Mouse (Mus musculus): Measurements from ENCODE around the gene Hist2h3c1. TPM values are rescaled to one million over a fixed set of nuclear protein-coding genes. Genes with fewer than 3 reads are reported as not detected.
"Not testable (repeated sequence)": the region's sequence is repeated elsewhere in the genome, so short reads cannot be mapped to it uniquely, and the experiment has no call there.

Hist2h3c1 gene
- not detected for total RNA-seq (2021)

- DNase-seq; intact Hi-C loops (cut with DNase I): not testable (repeated sequence)
These were observed at the start of gene Hist2h3c1 for GRCm38 (mm10) chr3:96246427-96246856. Gene Hist2h3c1 (plus strand): TSS chr3:96246685.

GRCm38 (mm10) chr3:96197129-96197749, 49.2 kb upstream of the Hist2h3c1 start:
- intact Hi-C loops (cut with DNase I), result no loop called here
- peak; percentile 85 for DNase-seq

DNA sequence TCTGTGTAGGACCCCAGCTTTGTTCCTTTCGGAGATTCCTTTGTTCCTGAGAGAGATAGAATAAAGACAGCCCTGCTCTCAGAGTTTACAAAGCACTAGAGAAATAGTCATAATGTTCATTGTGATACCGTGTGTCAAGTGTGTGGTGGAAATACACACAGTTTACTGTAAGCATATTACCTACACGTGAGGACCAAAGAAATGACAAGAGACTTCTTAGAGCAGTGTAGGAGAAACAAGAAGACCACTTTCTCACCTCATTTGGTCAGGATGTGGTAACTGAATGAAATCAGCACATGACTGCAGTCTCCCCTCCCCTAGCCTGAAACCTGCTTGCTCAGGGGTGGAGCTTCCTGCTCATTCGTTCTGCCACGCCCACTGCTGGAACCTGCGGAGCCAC, 48.3 kb upstream of the Hist2h3c1 start:
- intact Hi-C loops (cut with DNase I), result no loop called here

DNA sequence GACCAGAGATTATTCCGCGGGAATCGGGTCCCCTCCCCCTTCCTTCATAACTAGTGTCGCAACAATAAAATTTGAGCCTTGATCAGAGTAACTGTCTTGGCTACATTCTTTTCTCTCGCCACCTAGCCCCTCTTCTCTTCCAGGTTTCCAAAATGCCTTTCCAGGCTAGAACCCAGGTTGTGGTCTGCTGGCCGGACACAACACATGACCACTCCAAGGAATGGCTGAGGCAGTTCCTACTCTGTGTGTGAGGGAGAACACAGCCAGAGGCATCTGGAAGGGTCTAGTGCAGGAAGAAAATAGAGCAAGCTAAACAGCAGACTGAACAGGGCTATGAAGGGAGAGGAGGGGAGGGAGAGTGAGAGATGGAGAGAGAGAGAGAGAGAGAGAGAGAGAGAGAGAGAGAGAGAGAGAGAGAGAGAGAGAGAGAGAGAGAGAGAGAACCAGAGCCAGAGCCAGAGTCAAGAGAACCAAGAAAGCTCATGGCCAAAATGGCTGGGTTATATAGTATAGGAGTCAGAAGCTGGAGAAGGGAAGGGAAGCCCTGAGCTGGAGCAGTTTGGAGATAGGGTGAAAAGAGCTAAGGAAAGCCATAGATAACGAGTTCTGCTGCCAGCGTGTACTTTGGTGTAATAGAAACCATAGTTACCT, 47.8 kb upstream of the Hist2h3c1 start:
- intact Hi-C loops (cut with DNase I); DNase-seq: not testable (repeated sequence)

More for the DNA sequence above, 48.3 kb upstream of the Hist2h3c1 start:
- no peak for DNase-seq

DNA sequence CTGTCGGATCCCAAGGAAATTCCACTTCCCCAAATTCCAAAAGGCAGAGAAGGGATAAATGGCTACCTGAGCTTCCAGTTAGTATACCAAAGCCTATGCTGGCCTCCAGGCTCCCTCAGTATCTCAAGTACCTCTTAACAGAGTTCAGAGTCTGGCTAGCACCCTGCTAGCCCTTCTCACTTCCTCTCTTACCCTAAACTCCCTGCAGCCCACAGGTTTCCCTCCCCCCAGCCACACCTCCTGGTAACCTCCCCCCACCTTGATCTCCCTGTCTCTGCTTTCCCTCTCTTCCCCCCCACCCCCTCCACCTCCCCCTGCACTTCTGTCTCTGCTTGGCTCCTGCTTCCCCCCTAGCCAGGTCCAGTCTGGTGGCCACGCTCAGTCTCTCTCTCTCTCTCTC, 46.8 kb upstream of the Hist2h3c1 start:
- intact Hi-C loops (cut with DNase I), result no loop called here
- DNase-seq, result no peak

- intact Hi-C loops (cut with DNase I), result no loop called here
These were observed 38.7 kb upstream of the Hist2h3c1 start for GRCm38 (mm10) chr3:96207819-96208218.

GRCm38 (mm10) chr3:96209242-96209641, 37.2 kb upstream of the Hist2h3c1 start:
- intact Hi-C loops (cut with DNase I), result no loop called here
- no peak for DNase-seq

More at GRCm38 (mm10) chr3:96207819-96208218, 38.7 kb upstream of the Hist2h3c1 start:
- no peak for DNase-seq

DNA sequence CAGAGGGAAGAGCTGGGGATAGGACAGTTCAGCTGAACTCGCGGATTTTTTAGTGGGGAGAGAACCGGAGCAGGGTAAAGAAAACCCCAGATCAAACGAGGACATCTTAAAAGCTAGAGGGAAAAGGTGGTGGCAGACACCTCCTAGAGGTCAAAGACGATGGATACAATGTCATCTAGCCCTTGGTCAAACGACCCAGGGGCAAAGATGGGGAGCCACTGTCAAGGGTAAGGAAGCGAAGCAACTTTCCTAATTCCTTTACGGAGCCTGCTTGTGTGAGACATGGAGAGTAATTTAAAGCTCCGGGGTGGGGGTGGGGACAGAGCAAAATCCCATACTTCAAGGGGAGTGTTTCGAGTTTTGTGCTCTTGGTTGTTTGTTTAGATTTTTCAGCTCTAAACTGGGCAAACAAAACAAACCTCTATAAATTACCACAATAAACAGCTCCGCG, 27.3 kb upstream of the Hist2h3c1 start:
- intact Hi-C loops (cut with DNase I), result loop anchor here (2.0 to 5.0 kb wide), 2 partner anchors 46 to 152 kb away; partner anchors contain the start of gene Sf3b4
- peak; percentile 37 to 50 for DNase-seq

DNA sequence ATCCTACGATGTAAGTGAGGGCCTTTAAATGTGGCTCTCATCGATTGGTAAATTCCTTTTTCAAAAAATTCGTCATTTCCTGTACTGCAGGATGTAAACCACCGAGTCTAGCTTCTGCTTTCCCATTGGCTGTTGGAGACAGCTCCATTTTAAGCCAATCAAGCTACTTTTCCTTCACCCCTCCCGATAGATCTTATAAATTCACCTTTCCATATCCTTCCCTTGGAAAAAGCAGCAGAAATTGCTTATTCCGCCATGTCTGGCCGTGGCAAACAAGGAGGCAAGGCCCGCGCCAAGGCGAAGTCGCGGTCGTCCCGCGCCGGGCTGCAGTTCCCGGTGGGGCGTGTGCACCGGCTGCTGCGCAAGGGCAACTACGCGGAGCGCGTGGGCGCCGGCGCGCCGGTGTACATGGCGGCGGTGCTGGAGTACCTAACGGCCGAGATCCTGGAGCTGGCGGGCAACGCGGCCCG, 26.8 kb upstream of the Hist2h3c1 start, which contains the start of the genes Bola1 and Hist2h2ab:
Gene Bola1, minus strand, starts transcription at position 49 of the 470 bp plus-strand sequence.
Gene Hist2h2ab, plus strand, starts transcription at position 205 of the 470 bp plus-strand sequence.
- intact Hi-C loops (cut with DNase I), result loop anchor here (2.0 to 5.0 kb wide), 4 partner anchors 17 to 152 kb away; partner anchors contain the start of genes Hist2h4 and Sf3b4
- peak; percentile 72 to 88 for DNase-seq

GRCm38 (mm10) chr3:96220131-96220764, 26.2 kb upstream of the Hist2h3c1 start:
- intact Hi-C loops (cut with DNase I), result loop anchor here (2.0 kb wide), 2 partner anchors 17 to 43 kb away; partner anchors contain the start of gene Hist2h4
- peak; percentile 42 to 87 for DNase-seq

GRCm38 (mm10) chr3:96220765-96221639, 25.5 kb upstream of the Hist2h3c1 start, which contains the start of the genes Hist2h2ac and Hist2h2be:
Gene Hist2h2ac (minus strand): TSS chr3:96220880.
Gene Hist2h2be (plus strand): TSS chr3:96221119.
- DNase-seq, result peak; percentile 83 to 85
- intact Hi-C loops (cut with DNase I), result loop anchor here (2.0 kb wide), 2 partner anchors 16 to 42 kb away; partner anchors contain the start of gene Hist2h4

DNA sequence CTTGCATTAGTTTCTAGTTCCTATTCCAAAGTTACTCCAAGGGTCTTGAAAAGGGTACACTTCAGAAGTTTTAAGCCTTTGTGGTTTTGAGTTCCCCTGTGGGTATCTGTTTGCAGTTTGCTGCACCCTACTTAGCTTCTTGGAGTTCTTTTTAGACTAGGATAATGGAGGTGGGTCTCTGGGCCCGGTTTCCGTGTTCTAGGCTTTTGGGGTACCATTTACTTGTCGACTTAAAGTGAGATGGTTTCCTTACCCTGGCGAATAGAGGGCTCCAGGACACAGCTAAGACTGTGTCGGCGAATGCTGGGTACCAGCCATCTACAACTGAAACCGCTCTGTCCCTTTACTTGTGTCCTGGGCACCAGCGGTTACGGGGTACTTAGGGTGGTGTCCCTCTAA, 24.8 kb upstream of the Hist2h3c1 start:
- peak in 1 of 2 experiments; percentile 33 for DNase-seq
- intact Hi-C loops (cut with DNase I), result loop anchor here (2.0 kb wide), 2 partner anchors 15 to 41 kb away; partner anchors contain the start of gene Hist2h4

DNA sequence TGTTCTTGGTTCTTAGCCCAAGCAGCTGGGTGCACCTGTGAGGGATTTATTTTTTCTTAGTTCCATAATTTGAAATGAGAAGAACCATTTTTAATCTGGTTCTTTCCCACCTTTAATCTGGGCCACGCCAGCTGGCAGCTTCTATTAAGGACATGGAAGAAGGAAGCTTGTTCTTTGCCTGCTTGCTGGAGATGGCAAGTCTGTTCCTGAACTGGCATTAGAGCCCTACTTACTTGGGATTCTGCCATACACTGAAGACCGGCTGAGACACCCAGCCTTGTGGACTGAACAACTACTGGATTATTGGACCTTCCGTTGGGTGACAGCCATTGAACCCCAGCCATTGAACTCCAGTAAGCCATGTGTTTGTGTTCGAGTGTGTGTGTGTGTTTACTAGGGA, 23.7 kb upstream of the Hist2h3c1 start:
- intact Hi-C loops (cut with DNase I), result no loop called here
- no peak for DNase-seq

GRCm38 (mm10) chr3:96225421-96225820, 21.1 kb upstream of the Hist2h3c1 start:
- intact Hi-C loops (cut with DNase I), result no loop called here
- no peak for DNase-seq

DNA sequence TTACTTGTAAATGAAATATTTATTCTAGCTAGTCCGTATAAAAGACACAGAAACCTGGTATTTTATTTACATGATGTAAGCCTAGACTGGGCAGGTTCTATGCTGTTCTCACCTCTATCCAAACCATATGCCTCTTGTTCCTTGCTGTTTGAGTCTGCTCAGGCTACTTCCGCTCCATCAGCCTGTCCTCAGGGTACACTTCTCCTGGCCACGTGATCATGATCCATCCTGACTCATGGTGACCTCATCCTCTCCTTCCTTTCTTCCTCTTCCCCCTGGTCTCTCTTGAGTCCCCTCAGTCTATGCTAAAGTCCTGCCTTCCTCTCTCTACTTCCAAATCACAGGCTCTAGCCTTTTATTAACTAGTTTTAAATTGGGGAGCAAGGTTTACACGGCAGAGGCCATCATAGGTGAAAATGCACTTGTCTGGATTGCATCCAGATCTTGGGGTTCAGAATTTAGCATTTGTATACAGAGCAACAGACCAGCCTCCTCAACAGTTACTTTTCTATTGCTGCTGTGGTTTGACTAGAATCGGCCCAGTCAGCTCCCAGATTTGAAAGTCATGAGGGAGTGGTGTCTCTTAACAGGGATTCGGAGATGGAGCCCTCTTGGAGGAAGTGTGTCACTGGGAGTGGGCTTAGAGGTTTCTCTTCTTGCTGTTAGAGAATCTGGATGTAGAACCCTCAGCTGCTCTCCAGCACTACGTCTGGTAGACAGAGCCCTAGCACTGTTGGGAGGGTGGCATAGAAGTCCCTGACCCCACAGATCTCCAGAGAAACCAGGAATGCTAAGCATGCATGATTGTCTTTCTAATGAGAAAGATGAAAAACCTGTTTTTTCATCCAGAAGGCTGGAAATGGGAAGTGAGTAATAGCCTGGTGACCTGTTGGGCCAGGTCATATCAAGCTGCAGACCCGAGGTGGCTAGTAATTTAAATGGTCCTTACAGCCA, 19.5 kb upstream of the Hist2h3c1 start:
- intact Hi-C loops (cut with DNase I), result no loop called here
- peak in 1 of 2 experiments; percentile 18 for DNase-seq

DNA sequence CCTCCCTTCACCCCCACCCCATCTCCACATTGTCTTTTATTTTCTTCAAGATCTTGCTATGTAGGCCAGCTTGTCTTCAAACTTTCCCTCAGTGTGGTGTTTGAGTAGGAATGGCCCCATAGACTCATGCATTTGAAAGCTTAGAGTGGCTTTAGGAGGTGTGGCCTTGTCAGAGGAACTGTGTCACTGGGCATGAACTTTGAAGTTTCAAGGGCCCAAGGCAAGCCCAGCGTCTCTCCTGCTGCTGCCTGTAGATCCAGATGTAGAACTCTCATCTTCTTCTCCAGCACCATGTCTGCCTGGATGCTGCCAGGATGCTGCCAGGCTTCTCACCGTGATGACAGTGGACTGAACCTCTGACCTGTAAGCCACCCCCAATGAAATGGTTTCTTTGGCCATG, 17.7 kb upstream of the Hist2h3c1 start:
- intact Hi-C loops (cut with DNase I), result no loop called here
- DNase-seq, result no peak

- no peak for DNase-seq
- intact Hi-C loops (cut with DNase I), result no loop called here
These were observed 16.1 kb upstream of the Hist2h3c1 start for GRCm38 (mm10) chr3:96230404-96230803.
